Mouse (Mus musculus) C2C12 (cell line): ENCODE results near the gene Ndufa4l2.

Experiments
- CTCF ChIP-seq: IDR thresholded peaks from one replicate; pipeline ENCODE4 v1.5.1; 2011; ENCODE audit not compliant: control insufficient read depth, insufficient read depth, insufficient read length
- MAX ChIP-seq: IDR thresholded peaks from one replicate; pipeline ENCODE4 v1.6.1; 2011; ENCODE audit warnings: mild to moderate bottlenecking, control low read depth
- USF1 ChIP-seq: IDR thresholded peaks from one replicate; pipeline ENCODE4 v1.6.1; 2011; ENCODE audit warnings: low read depth, mild to moderate bottlenecking, control low read depth, moderate library complexity

DNA sequence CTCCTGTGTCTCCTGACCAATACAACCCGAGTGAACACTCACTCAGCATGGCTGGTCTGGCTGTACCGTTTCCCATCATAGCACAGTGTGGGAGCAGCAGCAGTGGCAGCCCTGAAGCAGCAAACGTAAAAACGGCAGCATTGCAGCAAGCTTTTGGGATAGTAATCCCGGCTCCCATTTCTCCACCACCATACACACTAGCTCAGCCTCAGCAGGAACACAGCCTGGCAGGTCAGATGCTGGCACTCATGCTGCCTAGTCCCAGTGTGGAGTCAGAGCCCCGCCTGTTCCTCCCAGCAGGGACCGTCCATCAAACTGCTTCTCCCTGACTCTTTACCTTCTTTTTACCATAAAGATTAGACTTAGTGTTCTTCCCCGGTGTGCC, 23.6 kb upstream of the Ndufa4l2 start:
- TF ChIP-seq CTCF = no peak
- TF ChIP-seq USF1 = no peak
- no peak for TF ChIP-seq MAX
